Mouse (Mus musculus) lung, adult 2 months (tissue): Measurements from ENCODE around the gene Aamp.

Experiments used
- CTCF ChIP-seq: fragments of 200-500 bp; IDR thresholded peaks from 2 replicates; pipeline ENCODE4 v1.5.1; 2011; ENCODE audit warnings: mild to moderate bottlenecking, low read length, control low read depth; ENCODE audit not compliant: insufficient read depth
- POLR2A ChIP-seq: fragments of 200-500 bp; IDR thresholded peaks from 2 replicates; pipeline ENCODE4 v1.6.1; 2011; ENCODE audit warnings: low read depth, mild to moderate bottlenecking, control low read depth, low read length, borderline replicate concordance; ENCODE audit errors: extremely low read depth

DNA sequence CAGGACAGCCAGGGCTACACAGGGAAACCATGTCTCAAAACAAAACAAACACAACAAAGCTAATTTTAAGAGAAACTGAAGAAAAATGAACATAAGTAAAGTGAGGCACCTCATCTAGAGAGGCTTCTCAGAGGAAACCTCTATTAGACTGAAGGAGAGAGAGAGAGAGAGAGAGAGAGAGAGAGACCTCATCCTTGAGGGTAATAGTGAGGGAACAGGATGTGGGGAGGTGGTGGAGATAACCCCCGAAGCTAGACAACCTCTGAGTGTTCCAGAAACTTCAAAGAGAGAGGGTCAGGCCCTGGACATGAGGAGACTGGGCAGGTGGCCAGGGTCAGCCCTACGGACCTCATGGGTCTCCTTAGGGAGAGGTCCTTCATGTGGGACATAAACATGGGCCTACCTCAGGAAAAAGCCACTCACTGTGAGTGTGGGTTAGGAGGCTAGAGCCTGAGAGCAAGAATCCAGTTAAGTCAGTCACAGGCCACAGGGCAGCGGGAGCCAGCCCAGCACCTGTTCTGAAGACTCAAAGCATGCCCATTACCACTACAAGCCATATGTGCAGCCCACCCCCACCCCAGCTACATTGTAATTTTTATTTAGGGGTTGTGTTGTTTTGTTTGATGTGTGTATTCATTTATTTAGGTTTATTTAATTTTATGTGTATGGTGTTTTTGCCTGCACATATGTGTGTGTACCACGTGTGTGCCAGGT, 31.7 kb upstream of the Aamp start:
- TF ChIP-seq CTCF (no peak), POLR2A (no peak)
